Mouse (Mus musculus): ENCODE data around the gene Rhbdl1. TPM values are rescaled to one million over a fixed set of nuclear protein-coding genes. Genes with fewer than 3 reads are reported as not detected.
A peak's percentile ranks its signal among the peaks of the same experiment; 100 is the strongest.

The Rhbdl1 gene
- polyA plus RNA-seq, 1 experiment from 2014 or later: 42.2 TPM

DNA sequence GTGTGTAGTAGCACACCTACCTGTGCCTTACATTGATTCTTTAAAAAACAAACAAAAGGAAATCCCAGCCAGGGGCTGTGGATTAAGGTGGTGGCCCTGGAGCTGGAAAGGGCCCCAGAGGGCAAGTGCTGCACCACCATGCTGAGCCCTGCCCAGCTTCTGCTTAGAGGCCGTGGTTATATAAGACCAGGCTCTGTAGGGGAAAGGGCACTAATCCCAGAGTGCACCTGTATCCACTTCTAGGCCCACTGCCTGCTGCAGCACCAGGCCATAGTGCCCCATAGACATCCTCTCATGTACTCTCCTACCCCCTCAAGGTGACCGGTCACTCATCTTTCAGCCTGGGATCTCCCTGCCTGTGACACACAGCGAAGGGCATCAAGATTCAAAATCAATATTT lies 29.1 kb upstream of the Rhbdl1 start:
- WGBS: 88% methylated on average over 3 of the region's 3 CpGs
- Histone ChIP-seq H3K27ac (ENCODE audit: low read length) (no peak overlapping the region), H3K4me2 (ENCODE audit: low read length) (no peak overlapping the region), H3K9me3 (ENCODE audit: control insufficient read depth, low read length) (no peaks in the 10 kb centered on the region), H3K36me3 (ENCODE audit: control insufficient read depth, insufficient read depth) (no peaks in the 10 kb centered on the region), H3K4me3 (replicated peaks; ENCODE audit: low read length) (no peak overlapping the region), H3K4me1 (replicated peaks; ENCODE audit: control insufficient read depth, insufficient read depth, low read length) (peaks cover 17% of the 10 kb centered on the region), H3K27me3 (replicated peaks; ENCODE audit: control insufficient read depth, insufficient read depth, low read length) (no peaks in the 10 kb centered on the region), H3K9ac (replicated peaks; ENCODE audit: low read depth, low read length) (no peak overlapping the region)
- ATAC-seq: no peak

DNA sequence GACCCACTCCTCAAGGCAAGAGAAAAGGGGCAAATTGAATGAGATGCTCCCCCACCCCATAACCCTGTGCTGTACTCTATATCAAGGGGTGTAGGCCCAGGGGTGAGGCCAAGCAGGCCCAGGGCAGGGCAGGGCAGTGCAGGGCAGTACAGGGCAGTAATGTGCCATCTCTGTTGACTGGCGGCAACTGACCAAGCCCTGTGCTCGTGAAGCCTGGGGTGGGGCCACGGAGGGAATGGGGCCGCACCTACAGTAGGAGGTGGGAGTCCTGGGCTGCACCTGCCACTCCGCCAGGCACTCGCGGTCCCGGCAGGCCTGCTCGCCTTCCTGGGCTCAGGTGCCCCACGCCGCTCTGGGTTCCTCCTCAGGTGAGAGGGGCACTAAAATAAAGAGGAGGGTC lies 28.2 kb upstream of the Rhbdl1 start:
- no peaks in the 10 kb centered on the region for H3K36me3 ChIP-seq (ENCODE audit: control insufficient read depth, insufficient read depth)
- H3K4me2 ChIP-seq (ENCODE audit: low read length): no peak overlapping the region
- WGBS: 93% methylated on average over 11 of the region's 11 CpGs
- H3K9ac ChIP-seq (replicated peaks; ENCODE audit: low read depth, low read length): no peak overlapping the region
- H3K4me1 ChIP-seq (replicated peaks; ENCODE audit: control insufficient read depth, insufficient read depth, low read length): peaks cover 25% of the 10 kb centered on the region
- no peak for ATAC-seq
- H3K27ac ChIP-seq (ENCODE audit: low read length): no peak overlapping the region
- no peaks in the 10 kb centered on the region for H3K9me3 ChIP-seq (ENCODE audit: control insufficient read depth, low read length)
- H3K27me3 ChIP-seq (replicated peaks; ENCODE audit: control insufficient read depth, insufficient read depth, low read length): no peaks in the 10 kb centered on the region
- H3K4me3 ChIP-seq (replicated peaks; ENCODE audit: low read length): no peak overlapping the region

GRCm38 (mm10) chr17:25864311-25864710 lies 27.2 kb upstream of the Rhbdl1 start:
- Histone ChIP-seq H3K27ac (ENCODE audit: low read length) (no peak overlapping the region), H3K4me3 (replicated peaks; ENCODE audit: low read length) (no peak overlapping the region), H3K36me3 (ENCODE audit: control insufficient read depth, insufficient read depth) (no peaks in the 10 kb centered on the region), H3K27me3 (replicated peaks; ENCODE audit: control insufficient read depth, insufficient read depth, low read length) (no peaks in the 10 kb centered on the region), H3K4me1 (replicated peaks; ENCODE audit: control insufficient read depth, insufficient read depth, low read length) (peaks cover 28% of the 10 kb centered on the region), H3K9me3 (ENCODE audit: control insufficient read depth, low read length) (no peaks in the 10 kb centered on the region), H3K9ac (replicated peaks; ENCODE audit: low read depth, low read length) (no peak overlapping the region), H3K4me2 (ENCODE audit: low read length) (no peak overlapping the region)
- 93% methylated on average over 14 of the region's 14 CpGs for WGBS
- ATAC-seq: no peak

GRCm38 (mm10) chr17:25863681-25864080 lies 26.6 kb upstream of the Rhbdl1 start:
- Histone ChIP-seq H3K27ac (ENCODE audit: low read length) (no peak overlapping the region), H3K9ac (replicated peaks; ENCODE audit: low read depth, low read length) (no peak overlapping the region), H3K9me3 (ENCODE audit: control insufficient read depth, low read length) (no peaks in the 10 kb centered on the region), H3K27me3 (replicated peaks; ENCODE audit: control insufficient read depth, insufficient read depth, low read length) (no peaks in the 10 kb centered on the region), H3K4me1 (replicated peaks; ENCODE audit: control insufficient read depth, insufficient read depth, low read length) (peaks cover 25% of the 10 kb centered on the region), H3K4me3 (replicated peaks; ENCODE audit: low read length) (no peak overlapping the region), H3K36me3 (ENCODE audit: control insufficient read depth, insufficient read depth) (no peaks in the 10 kb centered on the region), H3K4me2 (ENCODE audit: low read length) (no peak overlapping the region)
- 94% methylated on average over 6 of the region's 6 CpGs for WGBS
- ATAC-seq: no peak

DNA sequence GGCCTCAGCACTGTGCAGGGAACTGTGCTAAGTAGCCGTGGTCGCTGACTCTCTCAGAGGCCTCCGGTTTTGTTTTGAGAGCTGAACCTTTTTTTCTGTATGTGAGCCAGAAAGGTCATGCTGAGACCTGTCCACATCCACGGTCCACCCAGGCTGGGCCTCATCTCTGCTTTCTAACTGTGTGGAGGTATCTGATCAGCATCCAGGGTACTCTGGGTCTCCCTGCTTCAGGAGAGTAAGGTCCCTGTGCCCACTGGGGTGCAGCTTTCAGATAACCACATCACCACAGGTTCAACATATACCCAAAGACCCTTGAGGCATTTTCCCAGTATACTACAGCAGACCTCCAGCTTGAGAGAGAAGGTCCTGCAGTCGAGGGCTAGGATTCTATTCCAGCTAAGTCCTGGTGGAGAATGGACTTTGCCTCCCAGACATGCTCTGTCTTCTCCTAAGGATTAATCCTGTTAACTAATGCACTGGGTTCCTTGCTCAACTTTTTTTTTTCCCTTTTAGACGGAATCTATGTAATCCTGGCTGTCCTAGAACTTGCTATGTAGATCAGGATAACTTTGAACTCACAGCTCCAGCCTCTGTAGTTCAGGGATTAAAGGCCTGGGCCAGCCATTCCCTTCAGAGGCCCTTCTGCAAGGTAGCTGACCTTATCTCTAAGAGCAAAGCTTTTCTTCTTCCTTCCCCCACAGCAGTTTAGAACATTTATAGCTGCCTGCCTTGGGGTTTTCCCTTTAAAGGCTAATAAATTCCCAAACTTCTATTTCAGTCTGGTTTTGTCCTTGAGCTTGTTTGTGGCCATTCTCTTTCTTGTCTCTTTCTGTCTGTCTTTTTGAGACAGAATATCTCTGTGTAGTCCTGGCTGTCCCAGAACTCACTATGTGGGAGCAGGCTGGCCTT lies 24.9 kb upstream of the Rhbdl1 start:
- peak; percentile 24 for ATAC-seq
- peak overlapping the region; percentile 90 for H3K4me2 ChIP-seq (ENCODE audit: low read length)
- no peaks in the 10 kb centered on the region for H3K36me3 ChIP-seq (ENCODE audit: control insufficient read depth, insufficient read depth)
- peak overlapping the region; percentile 80 for H3K27ac ChIP-seq (ENCODE audit: low read length)
- WGBS: 10% methylated on average over 6 of the region's 6 CpGs
- no peaks in the 10 kb centered on the region for H3K9me3 ChIP-seq (ENCODE audit: control insufficient read depth, low read length)
- H3K4me1 ChIP-seq (replicated peaks; ENCODE audit: control insufficient read depth, insufficient read depth, low read length): peaks cover 16% of the 10 kb centered on the region
- H3K9ac ChIP-seq (replicated peaks; ENCODE audit: low read depth, low read length): peak overlapping the region; percentile 72
- H3K27me3 ChIP-seq (replicated peaks; ENCODE audit: control insufficient read depth, insufficient read depth, low read length): no peaks in the 10 kb centered on the region
- H3K4me3 ChIP-seq (replicated peaks; ENCODE audit: low read length): peak overlapping the region; percentile 75

GRCm38 (mm10) chr17:25860832-25861703 lies 24.0 kb upstream of the Rhbdl1 start, which contains the start of gene Wdr90:
Gene Wdr90, minus strand, starts transcription at chr17:25861501.
- H3K9me3 ChIP-seq (ENCODE audit: control insufficient read depth, low read length): no peaks in the 10 kb centered on the region
- peak within 1 kb of the TSS; percentile 75 for H3K4me3 ChIP-seq (replicated peaks; ENCODE audit: low read length)
- no peaks in the 10 kb centered on the region for H3K27me3 ChIP-seq (replicated peaks; ENCODE audit: control insufficient read depth, insufficient read depth, low read length)
- peak; percentile 98 for ATAC-seq
- H3K9ac ChIP-seq (replicated peaks; ENCODE audit: low read depth, low read length): peak within 1 kb of the TSS; percentile 72
- peak within 1 kb of the TSS; percentile 90 for H3K4me2 ChIP-seq (ENCODE audit: low read length)
- peaks cover 16% of the 10 kb centered on the region for H3K4me1 ChIP-seq (replicated peaks; ENCODE audit: control insufficient read depth, insufficient read depth, low read length)
- no peaks in the 10 kb centered on the region for H3K36me3 ChIP-seq (ENCODE audit: control insufficient read depth, insufficient read depth)
- H3K27ac ChIP-seq (ENCODE audit: low read length): peak within 1 kb of the TSS; percentile 80
- 2% methylated on average over 65 of the region's 65 CpGs for WGBS

GRCm38 (mm10) chr17:25860229-25860628 lies 23.1 kb upstream of the Rhbdl1 start:
- no peaks in the 10 kb centered on the region for H3K27me3 ChIP-seq (replicated peaks; ENCODE audit: control insufficient read depth, insufficient read depth, low read length)
- H3K27ac ChIP-seq (ENCODE audit: low read length): no peak overlapping the region
- ATAC-seq: no peak
- no peaks in the 10 kb centered on the region for H3K9me3 ChIP-seq (ENCODE audit: control insufficient read depth, low read length)
- peaks cover 16% of the 10 kb centered on the region for H3K4me1 ChIP-seq (replicated peaks; ENCODE audit: control insufficient read depth, insufficient read depth, low read length)
- no peaks in the 10 kb centered on the region for H3K36me3 ChIP-seq (ENCODE audit: control insufficient read depth, insufficient read depth)
- no peak overlapping the region; the same call in 1 of the 2 replicates for H3K4me3 ChIP-seq (replicated peaks; ENCODE audit: low read length)
- WGBS: 95% methylated on average over 6 of the region's 6 CpGs
- peak overlapping the region; percentile 90 for H3K4me2 ChIP-seq (ENCODE audit: low read length)
- peak overlapping the region; percentile 72; the same call in 1 of the 2 replicates for H3K9ac ChIP-seq (replicated peaks; ENCODE audit: low read depth, low read length)

DNA sequence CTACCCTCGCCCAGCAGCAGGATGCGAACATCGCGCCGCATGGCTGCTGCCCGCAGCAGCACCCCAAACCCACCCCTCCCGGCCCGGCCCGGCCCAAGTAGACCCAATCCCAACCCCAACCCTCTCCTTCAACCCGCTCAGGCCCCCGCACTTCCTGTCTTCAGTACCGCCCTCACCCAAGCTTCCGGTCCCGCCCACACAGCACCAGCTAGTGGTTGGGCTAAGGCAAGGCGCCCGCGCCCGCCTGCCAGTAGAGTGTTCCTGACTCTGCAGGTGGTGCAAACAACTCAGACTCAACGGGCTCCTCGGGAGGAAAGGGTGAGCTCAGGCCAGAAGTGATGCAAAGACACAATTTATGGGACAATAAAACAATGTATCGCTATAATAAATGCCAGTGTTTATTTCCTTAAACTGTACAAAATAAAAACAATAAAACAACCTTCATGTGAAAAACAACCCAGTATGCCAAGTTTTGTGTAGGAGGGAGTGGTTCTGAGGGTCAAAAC lies 7.4 kb upstream of the Rhbdl1 start, which contains the start of gene Rhot2:
Gene Rhot2, minus strand, starts transcription at position 456 of the 506 bp plus-strand sequence.
- Histone ChIP-seq H3K36me3 (ENCODE audit: control insufficient read depth, insufficient read depth) (peaks cover 20% of the 10 kb centered on the region), H3K4me1 (replicated peaks; ENCODE audit: control insufficient read depth, insufficient read depth, low read length) (peaks cover 16% of the 10 kb centered on the region)
- ATAC-seq: peak; percentile 98

More for the DNA sequence above, 7.4 kb upstream of the Rhbdl1 start, which contains the start of gene Rhot2:
- peak within 1 kb of the TSS; percentile 78 for H3K9ac ChIP-seq (replicated peaks; ENCODE audit: low read depth, low read length)
- H3K4me2 ChIP-seq (ENCODE audit: low read length): peak within 1 kb of the TSS; percentile 89
- 1% methylated on average over 21 of the region's 21 CpGs for WGBS
- H3K27me3 ChIP-seq (replicated peaks; ENCODE audit: control insufficient read depth, insufficient read depth, low read length): no peaks in the 10 kb centered on the region
- H3K4me3 ChIP-seq (replicated peaks; ENCODE audit: low read length): peak within 1 kb of the TSS; percentile 87
- H3K9me3 ChIP-seq (ENCODE audit: control insufficient read depth, low read length): no peaks in the 10 kb centered on the region
- peak within 1 kb of the TSS; percentile 66 for H3K27ac ChIP-seq (ENCODE audit: low read length)
